Mouse (Mus musculus): ENCODE measurements around the gene Orai2.

- TF ChIP-seq CTCF (IDR thresholded peaks at IDR 0.05; ENCODE audit: low read depth): no peak
- TF ChIP-seq EP300 (IDR thresholded peaks at IDR 0.05; ENCODE audit: low read depth): no peak
Measured at GRCm38 (mm10) chr5:136098536-136098935, 72.0 kb downstream of the Orai2 start.
